Mouse (Mus musculus): Measurements from ENCODE around the gene Ddx17.

The Ddx17 gene

GRCm38 (mm10) chr15:79546410-79547288 lies at the start of gene Ddx17:
Gene Ddx17, minus strand, starts transcription at chr15:79546741.
- DNase-seq: peak; percentile 98 to 99

DNA sequence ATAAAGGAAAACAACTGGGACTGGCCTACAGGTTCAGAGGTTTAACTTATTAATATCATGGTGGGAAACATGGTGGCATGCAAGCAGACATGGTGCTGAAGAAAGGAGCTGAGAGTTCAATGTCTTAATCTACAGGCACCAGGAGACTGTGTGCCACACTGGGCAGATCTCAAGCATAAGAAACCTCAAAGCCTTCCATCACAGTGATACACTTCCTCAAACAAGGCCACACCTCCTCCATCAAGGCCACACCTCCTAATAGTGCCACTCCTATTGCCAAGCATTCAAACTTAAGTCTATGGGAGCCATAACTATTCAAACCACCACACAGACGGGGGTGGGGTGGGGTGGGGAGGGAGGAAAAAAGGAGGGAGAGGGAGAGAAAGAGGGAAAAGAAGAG lies 35.0 kb upstream of the Ddx17 start:
- no peak for DNase-seq

- no peak for DNase-seq
Observed at GRCm38 (mm10) chr15:79577671-79578426, 31.3 kb upstream of the Ddx17 start.

DNA sequence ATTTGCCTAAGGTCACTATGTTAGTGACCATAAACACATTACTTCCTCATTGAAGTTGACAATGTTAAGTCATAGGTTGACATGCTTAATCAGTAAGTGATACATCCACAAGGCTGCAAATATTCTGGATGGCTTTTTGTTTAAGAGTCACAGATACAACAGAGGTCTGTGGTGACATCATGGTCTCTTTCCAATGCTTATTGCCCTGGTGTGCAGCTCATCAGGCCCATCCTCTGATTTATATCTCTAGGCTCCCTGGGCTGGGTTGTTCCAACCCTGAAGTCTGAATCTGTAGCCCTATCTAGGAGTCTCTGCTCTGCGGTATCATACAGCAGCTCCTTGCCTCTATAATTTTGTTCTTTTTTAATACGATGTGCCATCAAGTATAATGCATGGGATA lies 30.4 kb upstream of the Ddx17 start:
- DNase-seq: no peak

- DNase-seq: no peak
Observed at GRCm38 (mm10) chr15:79575543-79576222, 29.1 kb upstream of the Ddx17 start.

DNA sequence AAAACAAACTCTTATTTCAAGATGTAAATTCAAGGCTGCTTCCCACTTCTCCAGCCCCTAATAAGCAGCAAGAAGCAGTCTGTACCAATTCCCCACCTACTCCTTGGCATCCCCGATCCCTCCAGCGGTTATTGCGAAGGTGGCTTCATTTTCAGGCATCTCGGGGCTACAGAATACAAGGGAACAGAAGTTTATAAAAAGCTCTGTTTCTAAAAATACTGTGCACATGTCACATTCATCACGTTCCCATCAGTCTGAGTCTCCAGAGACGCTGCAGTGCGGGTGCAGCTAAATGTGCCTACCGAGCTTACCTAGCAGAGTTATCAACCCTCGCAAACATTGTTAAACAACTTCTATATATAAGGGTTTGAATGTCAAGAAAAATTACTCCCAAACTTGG lies 15.9 kb upstream of the Ddx17 start:
- no peak for DNase-seq

GRCm38 (mm10) chr15:79559649-79560048 lies 13.1 kb upstream of the Ddx17 start:
- no peak for DNase-seq

DNA sequence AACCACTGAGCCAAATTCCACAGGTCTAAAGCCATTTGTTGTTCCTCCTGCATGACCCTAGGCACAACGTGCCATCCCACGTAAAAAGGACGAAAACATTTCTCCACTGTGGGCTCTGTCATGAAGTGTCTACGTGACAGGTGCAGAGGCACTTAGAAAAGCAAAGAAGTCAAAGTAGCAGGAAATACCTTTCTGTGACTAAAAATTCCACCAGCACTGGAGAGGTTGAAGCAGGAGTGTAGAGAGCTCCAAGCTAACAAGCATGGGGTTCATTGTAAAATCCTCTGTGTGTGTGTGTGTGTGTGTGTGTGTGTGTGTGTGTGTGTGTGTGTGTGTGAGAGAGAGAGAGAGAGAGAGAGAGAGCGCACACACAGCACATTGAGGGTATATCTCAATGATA lies 6.0 kb upstream of the Ddx17 start:
- DNase-seq: no peak

DNA sequence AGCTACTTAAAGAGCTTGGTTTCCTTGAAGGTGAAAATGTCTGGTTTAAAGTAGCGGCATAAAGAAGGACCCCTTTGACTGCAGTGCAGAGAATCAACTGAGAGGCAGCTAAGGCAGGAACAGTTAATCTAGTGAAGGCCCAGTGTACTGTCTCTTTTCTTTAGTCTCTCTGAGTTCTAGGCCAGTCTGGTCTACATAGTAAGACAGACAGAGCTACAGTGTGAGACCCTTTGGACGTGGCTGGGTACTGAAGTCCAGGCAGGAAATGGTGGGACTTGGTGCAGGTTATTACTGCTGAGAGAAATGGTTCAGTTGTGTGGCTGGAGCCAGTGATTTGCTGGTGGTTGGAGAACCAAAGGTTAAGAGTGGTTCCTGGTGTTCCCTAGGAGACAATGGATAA lies 1.7 kb upstream of the Ddx17 start:
- no peak for DNase-seq

DNA sequence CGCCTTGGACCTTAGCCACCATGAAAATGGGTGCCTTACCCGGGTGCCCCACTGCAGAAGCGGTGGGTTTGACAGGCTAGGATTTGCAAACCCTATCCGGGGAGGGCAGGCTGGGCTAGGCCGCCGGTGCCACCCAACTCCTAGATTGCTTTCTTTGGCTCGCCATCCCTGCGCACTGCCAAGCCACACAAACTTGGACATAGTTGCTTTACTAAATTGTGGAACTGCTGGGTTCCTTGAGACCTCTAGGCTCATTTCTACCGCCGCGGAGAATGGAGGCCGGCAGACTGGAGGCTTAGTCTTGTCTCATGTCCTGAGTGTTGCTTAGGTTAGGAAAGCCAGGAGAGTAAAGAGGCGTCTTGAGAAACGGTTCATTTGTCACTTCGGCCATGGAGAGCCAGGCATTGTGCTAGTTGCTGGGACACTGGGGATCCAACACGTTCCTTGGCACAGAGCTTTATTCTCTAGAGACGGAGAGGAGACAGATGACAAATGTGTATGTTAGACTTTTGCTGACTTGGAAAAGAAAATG lies 814 bp upstream of the Ddx17 start:
- DNase-seq: no peak

- DNase-seq: peak; percentile 82 to 88
Observed at GRCm38 (mm10) chr15:79545921-79546399, 581 bp downstream of the Ddx17 start.

DNA sequence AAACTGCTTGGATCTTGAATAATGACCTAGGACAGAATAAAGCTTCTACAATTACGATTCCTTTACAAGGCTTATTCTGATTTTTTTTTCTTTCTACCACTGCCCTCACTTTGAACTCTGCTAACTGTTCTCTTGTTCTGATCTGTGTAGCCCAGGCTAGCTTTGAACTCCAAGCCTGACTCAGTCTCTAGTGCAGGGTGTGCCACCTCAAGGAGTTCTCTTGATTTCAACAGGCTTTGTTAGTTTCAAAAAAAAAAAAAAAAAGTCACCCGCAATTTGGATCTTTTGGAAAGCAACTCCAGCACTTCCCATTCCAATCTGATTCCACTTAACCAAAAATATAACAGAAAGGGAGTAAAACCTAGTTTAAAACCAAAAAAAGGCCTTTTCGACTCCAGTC lies 1.0 kb downstream of the Ddx17 start:
- no peak for DNase-seq

- no peak for DNase-seq
Observed at GRCm38 (mm10) chr15:79543968-79544367, 2.6 kb downstream of the Ddx17 start.

GRCm38 (mm10) chr15:79533796-79534195 lies 12.7 kb downstream of the Ddx17 start:
- no peak for DNase-seq

- DNase-seq: peak in 1 of 2 experiments; percentile 35
Observed at GRCm38 (mm10) chr15:79529935-79530334, 16.6 kb downstream of the Ddx17 start.

GRCm38 (mm10) chr15:79527991-79528639 lies 18.4 kb downstream of the Ddx17 start:
- no peak for DNase-seq

DNA sequence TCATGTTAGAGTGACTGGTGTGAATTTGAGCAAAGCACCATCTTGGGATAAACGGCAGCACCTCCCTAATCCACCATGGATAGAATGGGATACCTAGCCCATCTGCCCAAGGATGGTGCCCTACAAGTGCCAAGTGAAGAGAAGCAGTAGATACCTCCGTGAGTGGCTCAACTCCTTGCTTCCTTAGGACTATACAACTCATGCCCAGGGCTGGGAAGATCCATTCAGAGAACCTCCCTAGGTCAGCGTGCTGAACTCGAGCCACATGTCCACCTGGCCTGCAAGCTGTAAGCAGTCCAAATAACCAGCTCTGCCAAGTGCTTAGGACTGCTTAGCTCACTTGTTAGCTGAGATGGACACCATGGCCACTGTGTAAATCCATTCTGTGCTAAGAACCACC lies 19.3 kb downstream of the Ddx17 start:
- no peak for DNase-seq

- no peak for DNase-seq
Observed at GRCm38 (mm10) chr15:79525979-79526768, 20.4 kb downstream of the Ddx17 start.

- DNase-seq: no peak
Observed at GRCm38 (mm10) chr15:79525564-79525963, 21.0 kb downstream of the Ddx17 start.

GRCm38 (mm10) chr15:79519400-79520220 lies 26.9 kb downstream of the Ddx17 start:
- peak in 1 of 2 experiments; percentile 13 for DNase-seq

GRCm38 (mm10) chr15:79518571-79518970 lies 28.0 kb downstream of the Ddx17 start:
- no peak for DNase-seq
